Mouse (Mus musculus) brain, embryonic 14.5 days (tissue): ENCODE measurements around the gene Ripor1. TPM values are rescaled to one million over a fixed set of nuclear protein-coding genes. Genes with fewer than 3 reads are reported as not detected.
"Not testable (repeated sequence)": the region's sequence is repeated elsewhere in the genome, so short reads cannot be mapped to it uniquely, and the experiment has no call there.

ENCODE experiments used
- DNase-seq: peaks from one replicate; pipeline ENCODE4 v3.0.0-alpha.2; 2011; ENCODE audit warnings: low read depth
- CTCF ChIP-seq: fragments of 200-500 bp; IDR thresholded peaks from 2 replicates; pipeline ENCODE4 v1.5.1; 2012; ENCODE audit warnings: inconsistent platforms, mild to moderate bottlenecking, moderate library complexity, borderline replicate concordance; ENCODE audit not compliant: insufficient read depth, insufficient read length; ENCODE audit errors: extremely low read depth
- POLR2A ChIP-seq: fragments of 200-500 bp; IDR thresholded peaks from 2 replicates; pipeline ENCODE4 v1.6.1; 2012; ENCODE audit warnings: mild to moderate bottlenecking, inconsistent platforms, borderline replicate concordance; ENCODE audit not compliant: poor library complexity, insufficient read depth, insufficient read length, severe bottlenecking; ENCODE audit errors: extremely low read depth
- polyA plus RNA-seq: library from polyadenylated mRNA; depleted of rRNA; stranded (reverse); fragments of >200 nt; gene quantifications from 2 replicates; pipeline ENCODE4 v1.2.3, GENCODE M21; 2012; rRNA removed

Gene Ripor1
- polyA plus RNA-seq: 23.7 and 40.3 TPM in 2 replicates

GRCm38 (mm10) chr8:105604804-105605381 lies at the start of gene Ripor1:
Gene Ripor1 (plus strand): TSS chr8:105605255.
- DNase-seq: peak; percentile 91
- TF ChIP-seq POLR2A (peak; percentile 89), CTCF (peak; percentile 78)

GRCm38 (mm10) chr8:105562863-105563262 lies 42.2 kb upstream of the Ripor1 start:
- TF ChIP-seq POLR2A (no peak), CTCF (no peak)
- DNase-seq: no peak

GRCm38 (mm10) chr8:105563871-105564270 lies 41.2 kb upstream of the Ripor1 start:
- DNase-seq: no peak
- TF ChIP-seq POLR2A (no peak), CTCF (no peak)

GRCm38 (mm10) chr8:105564573-105565229 lies 40.4 kb upstream of the Ripor1 start:
- DNase-seq: not testable (repeated sequence)

- TF ChIP-seq CTCF: no peak
- TF ChIP-seq POLR2A: no peak
- DNase-seq: no peak
Measured at GRCm38 (mm10) chr8:105565401-105565881, 39.6 kb upstream of the Ripor1 start.

GRCm38 (mm10) chr8:105565952-105566702 lies 38.9 kb upstream of the Ripor1 start, which contains the start of gene Atp6v0d1:
Gene Atp6v0d1 (minus strand): TSS chr8:105566047.
- peak; percentile 100 for DNase-seq
- TF ChIP-seq CTCF (peak; percentile 82), POLR2A (peak; percentile 47; the same call in 1 of the 2 replicates)

GRCm38 (mm10) chr8:105566703-105567595 lies 38.1 kb upstream of the Ripor1 start:
- TF ChIP-seq POLR2A: no peak
- no peak for TF ChIP-seq CTCF
- peak; percentile 53 for DNase-seq

GRCm38 (mm10) chr8:105571810-105572209 lies 33.2 kb upstream of the Ripor1 start:
- TF ChIP-seq POLR2A (no peak), CTCF (no peak)
- DNase-seq: no peak

GRCm38 (mm10) chr8:105573427-105573826 lies 31.6 kb upstream of the Ripor1 start:
- TF ChIP-seq POLR2A (no peak), CTCF (no peak)
- DNase-seq: peak; percentile 70

- DNase-seq: no peak
- no peak for TF ChIP-seq POLR2A
- TF ChIP-seq CTCF: no peak
Measured at GRCm38 (mm10) chr8:105574741-105575140, 30.3 kb upstream of the Ripor1 start.

- TF ChIP-seq CTCF (no peak), POLR2A (no peak)
Measured at GRCm38 (mm10) chr8:105575538-105575937, 29.5 kb upstream of the Ripor1 start.

More at GRCm38 (mm10) chr8:105575538-105575937, 29.5 kb upstream of the Ripor1 start:
- peak; percentile 39 for DNase-seq
